Mouse (Mus musculus) small intestine, adult 2 months (tissue): ENCODE data around the gene Nfya. TPM values are rescaled to one million over a fixed set of nuclear protein-coding genes. Genes with fewer than 3 reads are reported as not detected.

ENCODE experiments used
- H3K27ac ChIP-seq: fragments of 200-500 bp; 2 replicates; pipeline ENCODE4 v1.5.1; 2012; ENCODE audit warnings: low read depth, low read length, control low read depth, inconsistent platforms; ENCODE audit not compliant: insufficient read depth
- H3K27me3 ChIP-seq: fragments of 200-500 bp; 2 replicates; pipeline ENCODE4 v1.6.1; 2012; ENCODE audit warnings: mild to moderate bottlenecking, moderate library complexity, low read length, inconsistent platforms; ENCODE audit not compliant: control insufficient read depth, insufficient read depth
- H3K36me3 ChIP-seq: fragments of 200-500 bp; 2 replicates; pipeline ENCODE4 v1.6.1; 2012; ENCODE audit warnings: mild to moderate bottlenecking, low read length, control low read depth, inconsistent platforms; ENCODE audit not compliant: control insufficient read depth, insufficient read depth
- H3K4me1 ChIP-seq: fragments of 200-500 bp; 2 replicates; pipeline ENCODE4 v1.6.1; 2012; ENCODE audit warnings: low read length, inconsistent platforms, mixed read lengths; ENCODE audit not compliant: control insufficient read depth, insufficient read depth, insufficient read length
- H3K4me3 ChIP-seq: fragments of 200-500 bp; 2 replicates; pipeline ENCODE4 v1.5.1; 2012; ENCODE audit warnings: low read depth, mild to moderate bottlenecking, control low read depth, inconsistent platforms, low read length, moderate library complexity
- CTCF ChIP-seq: fragments of 200-500 bp; IDR thresholded peaks from 2 replicates; pipeline ENCODE4 v1.5.1; 2012; ENCODE audit warnings: low read depth, mild to moderate bottlenecking, control low read depth, inconsistent platforms, low read length, moderate library complexity, mixed read lengths; ENCODE audit not compliant: insufficient replicate concordance, insufficient read length; ENCODE audit errors: extremely low read depth
- POLR2A ChIP-seq: fragments of 200-500 bp; IDR thresholded peaks from 2 replicates; pipeline ENCODE4 v1.6.1; 2012; ENCODE audit warnings: low read depth, mild to moderate bottlenecking, control low read depth, inconsistent platforms, low read length, moderate library complexity
- WGBS: fragments of 180-500 bp; shearing (Covaris S2); methylation state at CpG from one replicate; pipeline ENCODE4 v1.1.7; 2018; 5-methylcytosine and 5-hydroxymethylcytosine counted together
- polyA plus RNA-seq: library from polyadenylated mRNA; depleted of rRNA; stranded (reverse); fragments of >200 nt; gene quantifications from 2 replicates; pipeline ENCODE4 v1.2.3, GENCODE M21; 2012

Gene Nfya
- polyA plus RNA-seq, 1 experiment: 36.2 TPM

GRCm38 (mm10) chr17:48407910-48408525, 1.7 kb downstream of the Nfya start:
- peaks cover 7% of the 10 kb centered on the region; the same call in 1 of the 2 replicates for H3K36me3 ChIP-seq
- H3K4me3 ChIP-seq: peak overlapping the region; percentile 90; the same call in 1 of the 2 replicates
- WGBS: 2% methylated on average over 8 of the region's 8 CpGs
- H3K27me3 ChIP-seq: no peaks in the 10 kb centered on the region
- no peak for TF ChIP-seq POLR2A
- TF ChIP-seq CTCF: no peak
- peaks cover 7% of the 10 kb centered on the region; the same call in 1 of the 2 replicates for H3K4me1 ChIP-seq
- peak overlapping the region; percentile 99 for H3K27ac ChIP-seq

GRCm38 (mm10) chr17:48407154-48407553, 2.6 kb downstream of the Nfya start:
- Histone ChIP-seq H3K4me3 (no peak overlapping the region), H3K4me1 (peaks cover 7% of the 10 kb centered on the region; the same call in 1 of the 2 replicates), H3K27me3 (no peaks in the 10 kb centered on the region), H3K36me3 (0 out of 2 replicates have a peak, but pooled peaks cover 2% of the 10 kb centered on the region), H3K27ac (no peak overlapping the region)
- TF ChIP-seq POLR2A (no peak), CTCF (no peak)
- WGBS: 66% methylated on average over 4 of the region's 4 CpGs

GRCm38 (mm10) chr17:48404706-48405105, 5.0 kb downstream of the Nfya start:
- Histone ChIP-seq H3K27ac (no peak overlapping the region), H3K4me3 (no peak overlapping the region), H3K36me3 (peaks cover 6% of the 10 kb centered on the region), H3K4me1 (peaks cover 9% of the 10 kb centered on the region; the same call in 1 of the 2 replicates), H3K27me3 (no peaks in the 10 kb centered on the region)
- WGBS: 71% methylated on average over 1 of the region's 1 CpGs
- no peak for TF ChIP-seq CTCF

GRCm38 (mm10) chr17:48403848-48404247, 5.9 kb downstream of the Nfya start:
- Histone ChIP-seq H3K27ac (no peak overlapping the region), H3K27me3 (no peaks in the 10 kb centered on the region), H3K4me3 (no peak overlapping the region), H3K36me3 (peaks cover 12% of the 10 kb centered on the region), H3K4me1 (peaks cover 9% of the 10 kb centered on the region; the same call in 1 of the 2 replicates)
- WGBS: 49% methylated on average over 2 of the region's 2 CpGs
- TF ChIP-seq CTCF (no peak), POLR2A (no peak)

- TF ChIP-seq CTCF (no peak), POLR2A (no peak)
- H3K4me1 ChIP-seq: peaks cover 9% of the 10 kb centered on the region; the same call in 1 of the 2 replicates
- WGBS: 81% methylated on average over 3 of the region's 3 CpGs
- no peak overlapping the region for H3K27ac ChIP-seq
- peaks cover 21% of the 10 kb centered on the region for H3K36me3 ChIP-seq
- H3K27me3 ChIP-seq: no peaks in the 10 kb centered on the region
- no peak overlapping the region for H3K4me3 ChIP-seq
Observed at GRCm38 (mm10) chr17:48402751-48403150, 7.0 kb downstream of the Nfya start.

GRCm38 (mm10) chr17:48401710-48402109, 8.0 kb downstream of the Nfya start:
- no peak for TF ChIP-seq POLR2A
- no peak for TF ChIP-seq CTCF
- no peak overlapping the region for H3K27ac ChIP-seq
- 74% methylated on average over 4 of the region's 4 CpGs for WGBS
- H3K4me3 ChIP-seq: no peak overlapping the region
- H3K4me1 ChIP-seq: peaks cover 5% of the 10 kb centered on the region; the same call in 1 of the 2 replicates
- H3K36me3 ChIP-seq: peaks cover 21% of the 10 kb centered on the region
- no peaks in the 10 kb centered on the region for H3K27me3 ChIP-seq

- WGBS: 89% methylated on average over 3 of the region's 3 CpGs
Observed at GRCm38 (mm10) chr17:48392616-48393015, 17.1 kb downstream of the Nfya start.

More at GRCm38 (mm10) chr17:48392616-48393015, 17.1 kb downstream of the Nfya start:
- Histone ChIP-seq H3K4me1 (peaks cover 18% of the 10 kb centered on the region), H3K36me3 (peaks cover 69% of the 10 kb centered on the region), H3K4me3 (no peak overlapping the region), H3K27ac (peak overlapping the region; percentile 80; the same call in 1 of the 2 replicates), H3K27me3 (no peaks in the 10 kb centered on the region)
- TF ChIP-seq POLR2A (no peak), CTCF (no peak)
